Mouse (Mus musculus) cerebellum, postnatal 25 days (tissue): Measurements from ENCODE around the gene 1700012B07Rik.

Source experiments
- DNase-seq, 2 experiments: peaks; one replicate each; pipeline ENCODE4 v3.0.0; 2021; ENCODE audit warnings: mixed read lengths in 2 of 2

Gene 1700012B07Rik

GRCm38 (mm10) chr11:109751636-109752603 is 75.9 kb downstream of the 1700012B07Rik start:
- no peak for DNase-seq

DNA sequence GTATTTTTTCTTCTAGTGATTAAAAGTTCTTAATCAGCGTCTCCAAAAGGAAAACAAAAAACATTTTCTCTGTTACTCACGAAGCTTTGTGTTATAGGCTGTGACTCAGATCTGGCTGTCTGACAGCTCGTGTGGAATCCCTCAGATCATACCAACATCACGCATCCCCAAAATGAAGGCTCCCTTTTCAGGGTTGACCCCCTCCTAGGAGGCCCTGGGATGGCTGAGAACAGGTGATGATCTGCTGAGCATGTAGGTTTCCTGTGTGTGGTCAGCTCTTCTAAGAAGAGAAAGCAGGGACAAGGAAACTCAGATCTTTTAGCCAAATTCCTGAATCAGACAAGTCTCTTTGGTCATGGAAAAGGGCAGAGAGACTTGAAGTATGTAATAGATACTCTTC is 82.6 kb downstream of the 1700012B07Rik start:
- DNase-seq = no peak

- no peak for DNase-seq
Observed at GRCm38 (mm10) chr11:109737967-109738366, 89.9 kb downstream of the 1700012B07Rik start.
